Mouse (Mus musculus) urinary bladder, postnatal 36 days (tissue): ENCODE results near the gene Rfesd.

ENCODE experiments used
- DNase-seq, 2 experiments: peaks; one replicate each; pipeline ENCODE4 v3.0.0; 2022; ENCODE audit warnings: low spot score in 2 of 2, mixed read lengths in 1 of 2

Gene Rfesd

DNA sequence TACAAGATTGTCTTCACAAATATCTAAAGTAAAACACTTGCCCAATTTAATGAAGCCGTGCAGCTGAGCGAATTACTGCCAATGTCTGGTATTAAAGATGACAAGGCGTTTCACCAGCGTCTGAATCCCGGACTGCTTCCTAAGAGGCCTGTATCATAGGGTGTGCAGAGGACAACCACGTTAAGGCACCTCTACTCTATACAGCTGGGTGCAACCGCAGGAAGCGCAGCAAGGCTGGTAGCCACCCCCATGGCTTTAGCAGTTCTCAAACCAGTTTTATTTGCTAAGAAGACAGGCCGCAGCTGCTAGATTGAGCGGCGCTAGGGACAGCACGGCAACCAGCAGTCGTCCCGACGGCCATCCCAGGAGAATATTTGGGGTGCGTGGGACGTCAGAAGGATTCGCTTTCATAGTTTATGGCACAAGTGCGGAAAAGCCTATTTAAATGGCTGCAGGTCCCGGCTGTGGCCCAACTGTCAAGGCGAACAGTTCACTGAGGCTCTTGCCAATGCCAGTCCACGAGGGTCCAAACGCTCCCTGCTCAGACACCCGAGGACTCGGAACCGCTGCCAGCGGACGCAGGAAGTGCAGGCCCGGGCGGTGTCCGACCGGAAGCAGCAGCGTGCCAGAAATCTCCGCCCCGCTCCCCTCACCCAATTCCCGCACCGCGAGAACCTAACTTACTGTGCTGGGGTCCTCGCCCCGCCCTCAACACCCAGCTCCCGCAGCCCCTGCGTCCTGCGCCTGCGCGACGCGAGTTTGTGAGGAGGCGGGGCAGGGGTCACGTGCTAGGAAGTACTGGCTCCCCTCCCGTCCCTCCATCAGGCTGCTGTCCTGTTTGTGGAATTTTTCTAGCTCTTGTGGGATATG lies at the start of gene Rfesd:
Rfesd (minus strand) TSS at position 746 of the 870 bp plus-strand sequence.
- DNase-seq: peak; percentile 92 to 98

GRCm38 (mm10) chr13:76064363-76064945 lies 45.9 kb upstream of the Rfesd start:
- DNase-seq: no peak

DNA sequence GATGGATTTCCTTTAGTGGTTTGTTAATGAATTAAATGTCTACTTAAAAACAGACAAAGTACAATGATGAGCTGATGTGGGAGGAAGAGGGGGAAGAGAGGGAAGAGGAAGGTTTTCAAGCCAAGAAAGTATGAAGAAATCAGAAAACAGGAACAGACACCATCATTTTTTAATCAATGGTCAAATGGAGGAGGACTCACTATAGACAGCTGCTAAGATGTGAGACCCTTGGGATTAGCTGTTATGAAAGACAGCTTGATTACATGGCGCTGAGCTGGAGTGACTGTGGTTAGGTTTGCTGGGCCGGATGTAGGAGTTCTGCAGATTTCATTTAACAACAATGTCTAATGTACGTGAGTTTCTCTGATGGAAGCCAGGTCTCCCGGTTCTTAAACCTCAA lies 45.0 kb upstream of the Rfesd start:
- no peak for DNase-seq

GRCm38 (mm10) chr13:76062569-76062968 lies 44.0 kb upstream of the Rfesd start:
- no peak for DNase-seq

GRCm38 (mm10) chr13:76062126-76062525 lies 43.6 kb upstream of the Rfesd start:
- no peak for DNase-seq

DNA sequence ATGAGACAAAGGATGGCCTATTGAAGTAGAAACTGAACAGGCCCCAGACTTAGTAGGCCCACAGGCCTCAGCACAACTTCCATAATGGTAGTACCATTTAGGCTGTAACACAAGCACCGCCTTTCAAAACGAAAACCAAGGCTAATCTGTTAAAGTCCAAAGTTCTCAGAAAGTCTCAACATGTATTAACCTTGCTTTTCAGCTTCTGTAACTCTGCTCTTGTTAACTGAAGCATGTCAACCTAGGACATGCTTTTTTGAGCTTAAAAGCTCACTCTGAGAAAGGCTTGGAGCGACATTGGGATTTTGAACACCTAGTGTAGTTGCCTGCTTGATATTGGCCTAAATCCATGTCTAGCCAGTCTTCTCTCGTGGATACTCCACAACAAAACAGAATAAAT lies 41.1 kb upstream of the Rfesd start:
- DNase-seq: no peak

- DNase-seq: no peak
Observed at GRCm38 (mm10) chr13:76057267-76058069, 38.9 kb upstream of the Rfesd start.

DNA sequence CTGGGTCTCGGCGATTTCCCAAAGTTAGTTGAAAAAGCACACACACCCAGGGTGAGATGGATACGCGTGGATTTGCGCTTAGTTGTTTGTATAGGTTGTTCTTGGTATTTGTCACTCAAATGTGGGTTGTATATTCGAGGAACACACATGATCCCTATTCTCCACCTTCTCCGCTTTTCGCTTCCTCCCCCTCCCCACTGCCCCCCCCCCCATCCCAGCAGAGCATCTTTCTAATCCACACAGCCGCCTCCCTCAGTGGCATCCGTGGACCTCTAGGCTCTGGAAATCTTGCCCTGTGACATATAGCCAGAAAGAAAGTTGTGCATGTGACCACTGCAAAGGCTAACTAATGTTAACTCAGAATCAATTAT lies 38.4 kb upstream of the Rfesd start, which contains the start of gene Gpr150:
Gpr150 (minus strand) TSS at position 101 of the 371 bp plus-strand sequence.
- no peak for DNase-seq

DNA sequence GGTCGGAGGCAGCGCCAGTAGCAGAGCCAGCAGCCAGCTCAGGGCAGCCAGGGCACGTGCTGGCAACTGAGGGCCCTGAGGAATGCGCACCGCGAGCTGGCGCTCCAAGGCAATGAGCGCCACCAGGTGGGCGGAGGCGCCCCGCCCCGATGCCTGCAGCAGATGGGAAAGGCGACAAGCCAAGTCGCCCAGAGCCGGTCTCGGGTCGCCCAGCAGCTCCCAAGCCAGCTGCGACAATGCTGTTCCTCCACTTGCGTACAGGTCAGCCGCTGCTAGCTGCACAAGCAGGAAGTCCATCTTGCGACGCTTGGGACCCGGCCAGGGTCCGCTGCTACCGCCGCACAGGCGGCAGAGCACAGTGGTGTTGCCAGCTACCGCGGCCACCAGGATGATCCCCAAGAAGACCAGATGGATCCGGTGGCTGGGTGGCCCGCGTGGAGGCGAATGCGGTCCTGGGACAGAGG lies 37.8 kb upstream of the Rfesd start:
- peak; percentile 30 to 52 for DNase-seq

- peak in 1 of 2 experiments; percentile 9 for DNase-seq
Observed at GRCm38 (mm10) chr13:76055391-76056232, 37.1 kb upstream of the Rfesd start.

DNA sequence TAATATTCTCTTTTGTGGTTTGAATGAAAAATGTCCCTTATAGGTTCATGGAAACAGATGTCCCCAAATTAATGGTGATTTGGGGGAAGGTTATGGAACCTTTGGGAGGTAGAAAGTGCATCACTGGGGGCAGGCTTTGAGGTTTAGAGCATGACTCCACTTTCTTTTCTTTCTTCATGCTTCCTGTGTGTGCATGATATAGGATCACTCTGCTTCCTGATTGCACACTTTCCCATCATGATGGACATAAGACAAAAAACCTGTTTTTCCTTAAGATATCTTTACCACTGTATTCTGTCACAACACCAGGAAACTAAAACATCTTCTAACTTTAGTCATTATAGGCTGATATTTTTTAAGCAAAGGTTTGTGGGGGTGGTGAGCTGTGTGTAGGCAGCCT lies 26.5 kb upstream of the Rfesd start:
- DNase-seq: no peak

DNA sequence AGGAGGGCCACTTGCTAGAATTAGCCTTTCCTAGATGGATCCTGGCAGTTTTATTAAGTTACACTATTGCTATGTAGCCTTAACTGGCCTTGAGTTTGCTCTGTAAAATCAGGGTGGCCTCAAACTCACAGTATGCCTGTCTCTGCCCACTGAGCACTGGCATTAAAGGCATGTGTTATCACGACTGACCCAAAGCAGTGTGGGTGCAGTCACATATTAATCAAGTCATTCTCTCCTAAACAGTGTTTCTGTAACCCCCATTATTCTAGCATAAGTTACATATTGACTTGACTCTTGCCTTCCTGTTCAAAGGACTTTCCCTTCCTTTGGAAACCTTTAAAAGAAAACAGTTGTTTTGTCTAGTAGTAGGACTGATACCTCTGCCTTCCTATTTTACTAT lies 23.9 kb upstream of the Rfesd start:
- DNase-seq: no peak

- no peak for DNase-seq
Observed at GRCm38 (mm10) chr13:76024588-76024987, 6.1 kb upstream of the Rfesd start.

GRCm38 (mm10) chr13:76021782-76022181 lies 3.3 kb upstream of the Rfesd start:
- no peak for DNase-seq

DNA sequence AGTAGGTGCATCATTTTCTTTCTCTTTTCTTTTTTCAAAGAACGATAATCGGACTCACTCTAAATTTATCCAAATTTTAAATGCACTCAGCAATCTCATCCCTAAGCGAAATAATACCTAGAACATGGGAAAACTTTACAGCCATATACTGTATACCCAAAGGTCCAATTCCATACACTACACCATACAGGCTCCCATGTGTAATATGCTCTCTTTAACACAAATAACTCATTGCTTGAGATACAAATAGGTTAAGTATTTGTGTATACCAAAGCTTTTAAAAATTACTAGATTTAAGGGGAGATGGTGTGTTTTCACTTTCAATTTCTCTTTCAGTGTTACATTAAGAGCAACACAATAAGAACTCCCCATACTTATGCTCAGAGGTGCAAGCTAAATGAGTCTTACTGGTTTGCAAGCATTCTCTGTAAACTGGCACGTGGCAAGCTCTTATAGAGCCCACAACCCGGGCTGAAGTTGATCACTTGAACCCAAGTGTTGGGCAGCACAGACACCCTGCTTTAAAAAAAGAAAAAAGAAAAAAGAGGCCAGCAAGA lies 403 bp upstream of the Rfesd start:
- DNase-seq: peak in 1 of 2 experiments; percentile 13

- DNase-seq: no peak
Observed at GRCm38 (mm10) chr13:76017465-76017864, 1.1 kb downstream of the Rfesd start.

DNA sequence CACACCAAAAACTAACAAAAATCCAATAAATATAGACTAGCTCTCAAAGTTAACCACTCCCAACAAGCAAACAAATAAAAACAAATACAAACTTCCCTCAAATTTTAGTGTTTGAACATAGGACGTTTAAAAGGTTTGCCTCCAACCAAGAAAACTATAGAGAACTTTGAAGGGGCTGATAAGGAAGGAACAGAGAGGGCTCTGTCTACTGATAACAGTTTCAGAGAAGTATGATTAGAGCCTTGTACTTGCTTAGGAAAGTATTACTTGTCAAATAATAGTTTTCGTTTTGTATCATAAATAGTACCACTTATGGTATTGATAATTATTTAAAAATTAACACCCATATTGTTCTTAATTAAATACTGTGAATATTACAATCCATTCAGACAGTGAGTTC lies 4.0 kb downstream of the Rfesd start:
- no peak for DNase-seq

- no peak for DNase-seq
Observed at GRCm38 (mm10) chr13:76003272-76003671, 15.2 kb downstream of the Rfesd start.

- DNase-seq: no peak
Observed at GRCm38 (mm10) chr13:75992169-75993028, 26.1 kb downstream of the Rfesd start.

- DNase-seq: no peak
Observed at GRCm38 (mm10) chr13:75988096-75988495, 30.4 kb downstream of the Rfesd start.
